Mouse (Mus musculus): ENCODE measurements around the gene Dcaf5. TPM values are rescaled to one million over a fixed set of nuclear protein-coding genes. Genes with fewer than 3 reads are reported as not detected.

Gene Dcaf5
- polyA plus RNA-seq, 1 experiment: 17.2 TPM

DNA sequence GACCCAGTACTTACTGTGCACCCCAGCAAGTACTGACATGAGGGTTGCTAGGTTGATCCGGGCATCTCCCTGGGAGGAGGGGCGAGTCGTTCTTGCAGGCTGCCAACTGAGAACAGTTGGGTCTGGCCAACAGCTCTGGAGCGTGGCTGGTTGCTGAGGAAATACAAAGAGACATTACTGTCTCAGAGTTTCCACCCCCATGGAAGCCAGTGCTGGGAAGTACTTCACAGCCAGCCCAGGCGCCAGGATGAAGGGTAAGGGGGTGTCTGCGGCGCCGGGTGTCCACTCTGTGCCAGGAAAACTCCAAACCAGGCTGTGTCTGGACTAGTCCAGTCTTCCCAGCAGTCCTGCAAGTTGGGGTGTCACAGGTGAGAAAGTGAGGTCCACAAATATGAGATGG lies 145.4 kb downstream of the Dcaf5 start:
- TF ChIP-seq POLR2A (IDR thresholded peaks at IDR 0.05; ENCODE audit: low read depth, low read length) (no peak), CTCF (conservative IDR thresholded peaks at IDR 0.05; ENCODE audit: insufficient read depth, insufficient read length, low read depth, low read length) (no peak)
- no peak overlapping the region for H3K4me3 ChIP-seq (ENCODE audit: insufficient read depth, low read depth, low read length)
- H3K27me3 ChIP-seq (replicated peaks; ENCODE audit: control insufficient read depth, insufficient read depth, low read length): no peaks in the 10 kb centered on the region
- no peaks in the 10 kb centered on the region for H3K36me3 ChIP-seq (ENCODE audit: control insufficient read depth, insufficient read depth, low read length)
- no peak for DNase-seq
- 90% methylated on average over 8 of the region's 8 CpGs for WGBS
- no peak overlapping the region for H3K27ac ChIP-seq (ENCODE audit: insufficient read depth, low read depth, low read length)
- no peaks in the 10 kb centered on the region for H3K4me1 ChIP-seq (ENCODE audit: control insufficient read depth, insufficient read depth, low read length)

DNA sequence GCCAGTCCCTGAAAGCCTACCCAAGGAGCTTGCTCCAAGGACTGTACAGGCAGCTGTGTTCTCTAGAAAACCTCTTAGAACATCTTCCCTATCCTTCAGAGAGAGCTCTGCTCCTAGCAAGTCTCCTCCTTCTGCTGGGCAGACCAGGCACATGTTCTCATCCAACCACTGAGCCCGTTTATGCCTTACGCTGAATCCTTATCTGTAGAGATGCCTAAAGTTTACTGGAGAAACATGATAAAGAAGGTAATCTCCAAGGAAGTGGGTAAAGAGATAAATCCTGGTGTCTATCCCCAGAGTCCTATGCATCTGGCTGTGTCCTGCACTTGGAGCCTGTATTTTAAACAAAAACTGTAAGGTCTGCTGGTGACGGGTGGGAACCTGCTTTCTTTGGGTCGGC lies 145.9 kb downstream of the Dcaf5 start:
- DNase-seq: no peak
- Histone ChIP-seq H3K36me3 (ENCODE audit: control insufficient read depth, insufficient read depth, low read length) (no peaks in the 10 kb centered on the region), H3K27me3 (replicated peaks; ENCODE audit: control insufficient read depth, insufficient read depth, low read length) (no peaks in the 10 kb centered on the region), H3K4me3 (ENCODE audit: insufficient read depth, low read depth, low read length) (no peak overlapping the region), H3K27ac (ENCODE audit: insufficient read depth, low read depth, low read length) (no peak overlapping the region), H3K4me1 (ENCODE audit: control insufficient read depth, insufficient read depth, low read length) (no peaks in the 10 kb centered on the region)
- no peak for TF ChIP-seq CTCF (conservative IDR thresholded peaks at IDR 0.05; ENCODE audit: insufficient read depth, insufficient read length, low read depth, low read length)
- no peak for TF ChIP-seq POLR2A (IDR thresholded peaks at IDR 0.05; ENCODE audit: low read depth, low read length)
- WGBS: 94% methylated on average over 4 of the region's 4 CpGs

DNA sequence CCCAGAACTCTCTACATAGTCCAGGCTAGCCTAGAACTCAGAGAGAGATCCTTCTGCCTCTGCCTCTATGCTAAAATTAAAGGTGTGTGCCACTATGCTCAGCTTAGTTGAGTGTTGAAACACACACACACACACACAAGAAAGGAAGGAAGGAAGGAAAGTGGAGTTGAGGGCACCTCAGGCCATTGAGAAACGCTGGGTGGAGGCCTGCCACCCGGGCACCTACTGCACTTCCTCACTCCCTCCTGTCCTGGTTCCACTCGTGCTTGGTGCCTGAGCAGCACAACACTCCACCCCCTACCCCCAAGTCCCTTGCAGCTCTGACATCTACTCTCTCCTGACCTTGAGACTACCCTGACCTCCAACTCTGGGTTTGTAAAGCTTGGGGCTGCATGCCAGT lies 146.7 kb downstream of the Dcaf5 start:
- 62% methylated on average over 3 of the region's 3 CpGs for whole genome bisulfite sequencing
- no peaks in the 10 kb centered on the region for H3K4me1 ChIP-seq (ENCODE audit: control insufficient read depth, insufficient read depth, low read length)
- no peak overlapping the region for H3K27ac ChIP-seq (ENCODE audit: insufficient read depth, low read depth, low read length)
- TF ChIP-seq POLR2A (IDR thresholded peaks at IDR 0.05; ENCODE audit: low read depth, low read length) (no peak), CTCF (conservative IDR thresholded peaks at IDR 0.05; ENCODE audit: insufficient read depth, insufficient read length, low read depth, low read length) (no peak)
- no peak overlapping the region for H3K4me3 ChIP-seq (ENCODE audit: insufficient read depth, low read depth, low read length)
- no peaks in the 10 kb centered on the region for H3K27me3 ChIP-seq (replicated peaks; ENCODE audit: control insufficient read depth, insufficient read depth, low read length)
- H3K36me3 ChIP-seq (ENCODE audit: control insufficient read depth, insufficient read depth, low read length): no peaks in the 10 kb centered on the region
- no peak for DNase-seq

- TF ChIP-seq CTCF (conservative IDR thresholded peaks at IDR 0.05; ENCODE audit: insufficient read depth, insufficient read length, low read depth, low read length) (no peak), POLR2A (IDR thresholded peaks at IDR 0.05; ENCODE audit: low read depth, low read length) (no peak)
- Histone ChIP-seq H3K4me1 (ENCODE audit: control insufficient read depth, insufficient read depth, low read length) (no peaks in the 10 kb centered on the region), H3K4me3 (ENCODE audit: insufficient read depth, low read depth, low read length) (no peak overlapping the region), H3K27me3 (replicated peaks; ENCODE audit: control insufficient read depth, insufficient read depth, low read length) (no peaks in the 10 kb centered on the region), H3K27ac (ENCODE audit: insufficient read depth, low read depth, low read length) (no peak overlapping the region), H3K36me3 (ENCODE audit: control insufficient read depth, insufficient read depth, low read length) (no peaks in the 10 kb centered on the region)
- 59% methylated on average over 5 of the region's 5 CpGs for WGBS
- DNase-seq: no peak
Measured at GRCm38 (mm10) chr12:80285890-80286289, 150.5 kb downstream of the Dcaf5 start.

Other genes with a start within 250 kb of the Dcaf5 start
- gene Actn1, start 176.2 kb downstream of the Dcaf5 start, polyA plus RNA-seq (2012; rRNA removed): 31.3 and 32.6 TPM in 2 replicates
- 12.1 and 13.5 TPM in 2 replicates for gene Exd2, start 26.5 kb upstream of the Dcaf5 start, polyA plus RNA-seq (2012; rRNA removed)
- 0.72 and 0.81 TPM in 2 replicates for gene Galnt16, start 81.7 kb upstream of the Dcaf5 start, polyA plus RNA-seq (2012; rRNA removed)
- gene Slc39a9, start 207.3 kb upstream of the Dcaf5 start, polyA plus RNA-seq (2012; rRNA removed): 48.3 and 58.2 TPM in 2 replicates
- 23.3 and 36.8 TPM in 2 replicates for gene Erh, start 207.7 kb upstream of the Dcaf5 start, polyA plus RNA-seq (2012; rRNA removed)

All from kidney, adult 2 months (tissue).